Mouse (Mus musculus): Measurements from ENCODE around the gene Sh2d3c. TPM values are rescaled to one million over a fixed set of nuclear protein-coding genes. Genes with fewer than 3 reads are reported as not detected.

Gene Sh2d3c
- polyA plus RNA-seq, 1 experiment = 60.6 TPM

DNA sequence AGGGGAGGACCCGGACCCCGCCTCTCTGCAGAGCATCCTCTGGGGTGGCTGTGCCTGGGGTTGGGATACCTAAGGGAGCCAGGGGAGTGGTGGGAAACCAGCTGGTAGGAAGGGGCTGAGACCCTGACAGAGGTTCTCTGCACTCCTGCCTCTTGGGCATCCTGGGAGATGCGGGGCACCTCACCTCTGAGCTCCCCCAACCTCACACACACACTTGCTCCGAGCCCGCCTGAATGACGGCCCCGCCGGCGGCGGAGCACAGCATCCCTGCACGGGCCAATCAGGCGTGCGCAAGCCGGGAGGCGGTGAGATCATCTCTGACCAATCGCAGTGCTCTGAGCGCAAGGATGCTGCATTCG, 21.3 kb downstream of the Sh2d3c start:
- TF ChIP-seq POLR2A (IDR thresholded peaks at IDR 0.05; ENCODE audit: borderline replicate concordance, extremely low read depth, insufficient read depth, insufficient read length, poor library complexity, severe bottlenecking) = peak; percentile 51; the same call in 1 of the 2 replicates
- TF ChIP-seq CTCF (IDR thresholded peaks at IDR 0.05; ENCODE audit: borderline replicate concordance, extremely low read depth, insufficient read depth, insufficient read length) = no peak
- peak; percentile 95 for DNase-seq (ENCODE audit: low read depth)

- TF ChIP-seq POLR2A (IDR thresholded peaks at IDR 0.05; ENCODE audit: borderline replicate concordance, extremely low read depth, insufficient read depth, insufficient read length, poor library complexity, severe bottlenecking) = no peak
- TF ChIP-seq CTCF (IDR thresholded peaks at IDR 0.05; ENCODE audit: borderline replicate concordance, extremely low read depth, insufficient read depth, insufficient read length) = no peak
- DNase-seq (ENCODE audit: low read depth) = no peak
Measured at GRCm38 (mm10) chr2:32744272-32744982, 23.6 kb downstream of the Sh2d3c start.

- TF ChIP-seq CTCF (IDR thresholded peaks at IDR 0.05; ENCODE audit: borderline replicate concordance, extremely low read depth, insufficient read depth, insufficient read length) (no peak), POLR2A (IDR thresholded peaks at IDR 0.05; ENCODE audit: borderline replicate concordance, extremely low read depth, insufficient read depth, insufficient read length, poor library complexity, severe bottlenecking) (no peak)
- no peak for DNase-seq (ENCODE audit: low read depth)
Measured at GRCm38 (mm10) chr2:32749082-32749481, 28.2 kb downstream of the Sh2d3c start.

- no peak for TF ChIP-seq POLR2A (IDR thresholded peaks at IDR 0.05; ENCODE audit: borderline replicate concordance, extremely low read depth, insufficient read depth, insufficient read length, poor library complexity, severe bottlenecking)
- TF ChIP-seq CTCF (IDR thresholded peaks at IDR 0.05; ENCODE audit: borderline replicate concordance, extremely low read depth, insufficient read depth, insufficient read length) = no peak
- no peak for DNase-seq (ENCODE audit: low read depth)
Measured at GRCm38 (mm10) chr2:32750199-32750598, 29.3 kb downstream of the Sh2d3c start.

GRCm38 (mm10) chr2:32750887-32751664, 30.2 kb downstream of the Sh2d3c start:
- peak; percentile 85 for DNase-seq (ENCODE audit: low read depth)
- no peak for TF ChIP-seq CTCF (IDR thresholded peaks at IDR 0.05; ENCODE audit: borderline replicate concordance, extremely low read depth, insufficient read depth, insufficient read length)
- no peak for TF ChIP-seq POLR2A (IDR thresholded peaks at IDR 0.05; ENCODE audit: borderline replicate concordance, extremely low read depth, insufficient read depth, insufficient read length, poor library complexity, severe bottlenecking)

DNA sequence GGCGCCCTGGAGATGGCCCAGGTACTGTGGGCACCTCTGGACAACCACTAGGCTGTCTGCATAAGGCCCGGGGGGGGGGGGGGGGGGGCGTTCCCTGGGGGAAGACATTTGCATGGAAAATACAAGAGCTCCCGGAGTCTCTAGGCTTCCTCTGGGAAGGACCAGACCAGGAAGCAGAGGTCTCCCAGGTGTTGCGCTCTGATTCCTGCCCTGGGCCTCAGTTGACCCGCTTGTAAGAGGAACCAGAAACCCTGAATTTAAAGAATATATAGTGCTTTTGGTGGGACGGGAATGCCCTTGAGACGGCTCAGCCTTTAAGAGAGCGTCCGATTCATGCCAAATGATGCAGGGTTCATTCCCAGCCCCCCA, 30.8 kb downstream of the Sh2d3c start:
- TF ChIP-seq CTCF (IDR thresholded peaks at IDR 0.05; ENCODE audit: borderline replicate concordance, extremely low read depth, insufficient read depth, insufficient read length) = no peak
- DNase-seq (ENCODE audit: low read depth) = no peak

- TF ChIP-seq CTCF (IDR thresholded peaks at IDR 0.05; ENCODE audit: borderline replicate concordance, extremely low read depth, insufficient read depth, insufficient read length) (no peak), POLR2A (IDR thresholded peaks at IDR 0.05; ENCODE audit: borderline replicate concordance, extremely low read depth, insufficient read depth, insufficient read length, poor library complexity, severe bottlenecking) (no peak)
- peak; percentile 10 for DNase-seq (ENCODE audit: low read depth)
Measured at GRCm38 (mm10) chr2:32752181-32752580, 31.3 kb downstream of the Sh2d3c start.

- TF ChIP-seq POLR2A (IDR thresholded peaks at IDR 0.05; ENCODE audit: borderline replicate concordance, extremely low read depth, insufficient read depth, insufficient read length, poor library complexity, severe bottlenecking) (no peak), CTCF (IDR thresholded peaks at IDR 0.05; ENCODE audit: borderline replicate concordance, extremely low read depth, insufficient read depth, insufficient read length) (no peak)
- no peak for DNase-seq (ENCODE audit: low read depth)
Measured at GRCm38 (mm10) chr2:32756674-32757055, 35.8 kb downstream of the Sh2d3c start.

DNA sequence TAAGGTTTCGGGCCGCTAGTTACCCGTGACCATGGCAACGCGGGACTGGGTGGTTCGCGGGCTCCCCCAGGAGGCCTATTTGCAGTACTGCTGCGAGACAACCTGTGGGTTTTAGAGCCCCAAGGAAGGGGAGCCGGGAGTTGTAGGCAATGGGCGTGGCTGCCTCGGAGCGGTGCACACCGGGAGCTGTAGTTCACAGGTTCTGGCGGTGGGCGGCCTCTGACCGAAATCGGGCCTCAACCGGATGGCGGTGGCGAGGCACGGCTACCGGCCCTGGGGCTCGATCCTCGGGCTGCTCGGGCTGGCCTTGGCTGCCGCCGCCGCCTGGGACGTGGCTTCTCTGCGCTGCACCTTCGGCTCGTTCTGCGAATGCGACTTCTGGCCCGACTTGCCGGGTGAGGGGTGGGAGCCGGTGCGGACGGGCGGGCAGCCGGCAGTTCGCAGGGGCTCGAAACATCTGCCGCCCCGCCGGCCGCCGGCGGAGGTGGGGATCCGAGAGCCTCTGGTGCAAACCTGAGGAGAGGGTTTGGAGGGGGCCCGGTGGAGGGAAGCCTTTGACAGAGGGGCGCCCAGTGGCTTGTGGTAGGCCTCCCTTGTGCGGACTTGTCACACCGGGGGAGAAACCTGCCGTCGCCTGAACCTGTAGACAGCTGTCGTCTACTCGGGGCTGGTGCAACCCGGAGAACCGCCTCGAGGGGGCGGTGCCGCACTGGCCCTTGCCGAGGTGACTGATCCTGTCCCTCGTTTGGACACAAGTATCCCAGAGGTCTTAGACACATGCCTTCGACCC, 36.4 kb downstream of the Sh2d3c start, which contains the start of gene Tor2a:
Gene Tor2a, plus strand, starts transcription at position 179 of the 790 bp plus-strand sequence.
- peak; percentile 99 for DNase-seq (ENCODE audit: low read depth)
- TF ChIP-seq POLR2A (IDR thresholded peaks at IDR 0.05; ENCODE audit: borderline replicate concordance, extremely low read depth, insufficient read depth, insufficient read length, poor library complexity, severe bottlenecking) (peak; percentile 66), CTCF (IDR thresholded peaks at IDR 0.05; ENCODE audit: borderline replicate concordance, extremely low read depth, insufficient read depth, insufficient read length) (peak; percentile 96)

GRCm38 (mm10) chr2:32758503-32758902, 37.6 kb downstream of the Sh2d3c start:
- TF ChIP-seq CTCF (IDR thresholded peaks at IDR 0.05; ENCODE audit: borderline replicate concordance, extremely low read depth, insufficient read depth, insufficient read length) (no peak), POLR2A (IDR thresholded peaks at IDR 0.05; ENCODE audit: borderline replicate concordance, extremely low read depth, insufficient read depth, insufficient read length, poor library complexity, severe bottlenecking) (no peak)
- no peak for DNase-seq (ENCODE audit: low read depth)

GRCm38 (mm10) chr2:32759001-32759400, 38.1 kb downstream of the Sh2d3c start:
- TF ChIP-seq CTCF (IDR thresholded peaks at IDR 0.05; ENCODE audit: borderline replicate concordance, extremely low read depth, insufficient read depth, insufficient read length) (no peak), POLR2A (IDR thresholded peaks at IDR 0.05; ENCODE audit: borderline replicate concordance, extremely low read depth, insufficient read depth, insufficient read length, poor library complexity, severe bottlenecking) (no peak)
- peak; percentile 32 for DNase-seq (ENCODE audit: low read depth)
